Mouse (Mus musculus) megakaryocyte, embryonic 14.5 days (primary cell): ENCODE results near the gene Slc44a3.

ENCODE experiments used
- FLI1 ChIP-seq: IDR thresholded peaks from 2 replicates; pipeline ENCODE4 v1.6.1; 2012; ENCODE audit warnings: low read length, inconsistent platforms, mixed read lengths
- GATA1 ChIP-seq: IDR thresholded peaks from 3 replicates; pipeline ENCODE4 v1.6.1; 2012; ENCODE audit warnings: mixed read lengths, low read length, inconsistent platforms, borderline replicate concordance

GRCm38 (mm10) chr3:121416171-121417154 is 115.7 kb downstream of the Slc44a3 start:
- no peak for TF ChIP-seq GATA1
- no peak for TF ChIP-seq FLI1
